Mouse (Mus musculus): ENCODE measurements at regions not wholly inside any gene's neighbourhood (a gene's known extent, or its start where the extent isn't known, plus 50 kb on each side); places are given as distances from the start of the nearest gene placed in this dataset.

DNA sequence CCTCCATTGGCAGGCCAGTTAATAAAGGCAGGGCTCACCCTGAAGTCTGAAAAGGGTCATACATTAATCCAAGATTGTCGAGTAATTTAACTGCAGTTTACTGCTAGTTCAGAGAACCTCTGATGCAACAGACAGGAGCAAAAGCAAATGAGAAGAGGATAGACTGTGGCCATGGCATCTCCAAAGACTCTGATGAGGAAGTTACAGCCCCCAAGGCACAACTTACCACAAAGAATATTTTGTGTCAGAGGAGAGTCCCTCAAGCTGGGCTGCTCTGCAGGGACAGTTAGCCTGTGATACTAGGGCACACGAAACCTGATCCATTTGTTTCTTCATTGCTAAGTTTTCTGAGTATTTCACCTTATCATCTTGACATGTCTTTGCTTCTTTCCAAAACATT is 130.9 kb upstream of the Sesn3 start:
- no peak overlapping the region for H3K9ac ChIP-seq
- H3K27me3 ChIP-seq, result no peaks in the 10 kb centered on the region
- H3K36me3 ChIP-seq, result no peaks in the 10 kb centered on the region
- H3K4me1 ChIP-seq, result no peaks in the 10 kb centered on the region
- no peak for ATAC-seq (ENCODE audit: insufficient number of reproducible peaks, low FRiP score, low TSS enrichment, low read depth)
- H3K4me3 ChIP-seq (replicated peaks), result no peak overlapping the region
- 39% methylated on average over 2 of the region's 2 CpGs for WGBS
- H3K27ac ChIP-seq (replicated peaks), result no peak overlapping the region
- H3K9me3 ChIP-seq (replicated peaks), result no peaks in the 10 kb centered on the region
- no peak overlapping the region for H3K4me2 ChIP-seq (replicated peaks)

DNA sequence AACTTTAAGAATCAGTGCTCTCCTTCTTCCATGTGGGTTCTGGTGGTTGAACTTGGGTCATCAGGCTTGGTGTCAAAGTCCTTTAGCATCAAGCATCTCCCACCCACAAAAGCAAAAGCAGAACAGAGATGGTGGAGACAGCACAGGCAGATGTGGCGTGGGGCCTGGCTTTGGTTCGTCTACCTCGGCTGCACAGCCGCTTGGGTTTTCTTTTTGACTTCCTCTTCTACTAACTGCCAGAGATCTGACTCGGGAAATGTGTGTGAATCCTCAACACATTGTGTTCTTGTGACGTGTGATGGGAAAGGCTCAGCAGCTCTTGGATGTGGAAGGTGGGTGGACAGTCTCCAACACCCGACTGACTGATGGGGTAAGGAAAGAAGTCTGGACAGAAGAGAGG is 127.8 kb upstream of the Sesn3 start:
- Histone ChIP-seq H3K9ac (no peak overlapping the region), H3K4me2 (replicated peaks) (no peak overlapping the region), H3K4me3 (replicated peaks) (no peak overlapping the region), H3K4me1 (peaks cover 12% of the 10 kb centered on the region), H3K27me3 (no peaks in the 10 kb centered on the region), H3K9me3 (replicated peaks) (no peaks in the 10 kb centered on the region), H3K36me3 (no peaks in the 10 kb centered on the region), H3K27ac (replicated peaks) (no peak overlapping the region)
- WGBS, result 87% methylated on average over 7 of the region's 7 CpGs
- ATAC-seq (ENCODE audit: insufficient number of reproducible peaks, low FRiP score, low TSS enrichment, low read depth), result no peak

DNA sequence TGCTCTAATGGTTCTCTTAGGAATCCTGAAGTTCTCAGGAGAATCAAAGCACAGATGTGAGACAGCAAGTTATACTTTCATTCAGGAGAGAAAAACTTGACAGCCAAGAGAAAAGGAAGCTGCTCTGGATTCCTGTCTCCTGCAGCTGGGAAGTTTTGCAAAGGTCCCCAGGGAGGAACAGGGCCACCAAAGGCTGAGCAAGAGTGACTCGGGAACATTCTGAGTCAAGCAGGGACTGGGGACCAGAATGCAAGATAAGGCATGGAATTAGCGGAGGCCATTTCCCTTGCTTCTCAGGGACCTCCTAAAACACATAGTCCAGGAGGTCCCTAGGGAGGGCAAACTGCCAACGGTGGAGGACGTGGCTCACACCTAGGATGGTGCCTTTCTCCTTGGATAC is 127.1 kb upstream of the Sesn3 start:
- Histone ChIP-seq H3K9me3 (replicated peaks) (no peaks in the 10 kb centered on the region), H3K27ac (replicated peaks) (no peak overlapping the region), H3K4me3 (replicated peaks) (no peak overlapping the region), H3K9ac (no peak overlapping the region), H3K36me3 (no peaks in the 10 kb centered on the region), H3K4me2 (replicated peaks) (no peak overlapping the region), H3K27me3 (no peaks in the 10 kb centered on the region), H3K4me1 (peaks cover 12% of the 10 kb centered on the region)
- 70% methylated on average over 4 of the region's 4 CpGs for WGBS
- ATAC-seq (ENCODE audit: insufficient number of reproducible peaks, low FRiP score, low TSS enrichment, low read depth), result no peak

DNA sequence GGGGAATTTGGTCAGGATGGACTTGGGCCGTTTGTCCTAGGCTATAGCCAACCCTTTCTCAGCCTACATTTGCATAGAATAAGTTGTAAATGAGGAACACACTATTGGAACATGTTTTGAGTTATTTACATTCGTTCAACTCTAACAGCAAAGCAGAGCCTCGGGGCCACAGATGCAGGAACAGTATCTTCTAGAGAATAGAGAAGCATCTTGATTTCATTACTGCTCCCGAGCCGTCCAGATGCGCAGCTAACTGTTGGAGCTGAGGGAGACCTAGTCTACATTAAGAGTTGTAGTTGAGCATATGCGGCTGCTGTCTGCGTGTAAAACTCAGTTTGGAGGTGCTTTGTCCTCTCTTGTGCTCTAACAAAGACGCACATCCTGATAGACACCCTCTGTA is 124.6 kb upstream of the Sesn3 start:
- Histone ChIP-seq H3K4me3 (replicated peaks) (no peak overlapping the region), H3K9ac (no peak overlapping the region), H3K4me2 (replicated peaks) (no peak overlapping the region), H3K9me3 (replicated peaks) (no peaks in the 10 kb centered on the region), H3K27ac (replicated peaks) (peak overlapping the region; percentile 45), H3K4me1 (peaks cover 12% of the 10 kb centered on the region), H3K27me3 (no peaks in the 10 kb centered on the region), H3K36me3 (no peaks in the 10 kb centered on the region)
- WGBS, result 33% methylated on average over 9 of the region's 9 CpGs
- peak; percentile 79 for ATAC-seq (ENCODE audit: insufficient number of reproducible peaks, low FRiP score, low TSS enrichment, low read depth)

DNA sequence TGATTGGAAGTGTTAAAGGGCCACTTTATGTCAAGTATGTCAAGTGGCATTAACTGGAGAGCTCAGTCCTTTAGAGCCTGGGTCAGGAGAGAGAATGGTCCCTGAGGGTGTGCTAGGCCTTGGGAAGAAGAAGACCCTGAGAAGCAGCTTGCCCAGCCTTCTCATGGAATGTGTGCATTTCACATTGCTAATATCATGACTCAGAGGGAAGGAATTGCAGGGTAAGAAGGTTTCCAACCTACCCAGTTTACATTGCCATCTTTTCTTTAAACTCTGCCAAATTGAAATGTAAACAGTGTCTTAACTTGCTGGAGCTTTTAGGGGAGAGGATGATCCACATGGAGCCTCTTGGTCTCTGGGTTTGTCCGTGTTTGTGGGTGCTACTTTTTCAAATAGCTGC is 117.9 kb upstream of the Sesn3 start:
- H3K36me3 ChIP-seq, result no peaks in the 10 kb centered on the region
- H3K27ac ChIP-seq (replicated peaks), result peak overlapping the region; percentile 76
- H3K4me3 ChIP-seq (replicated peaks), result no peak overlapping the region
- no peak overlapping the region for H3K9ac ChIP-seq
- H3K4me1 ChIP-seq, result peaks cover 21% of the 10 kb centered on the region
- ATAC-seq (ENCODE audit: insufficient number of reproducible peaks, low FRiP score, low TSS enrichment, low read depth), result no peak
- H3K4me2 ChIP-seq (replicated peaks), result no peak overlapping the region
- WGBS, result 58% methylated on average over 1 of the region's 1 CpGs
- H3K9me3 ChIP-seq (replicated peaks), result no peaks in the 10 kb centered on the region
- H3K27me3 ChIP-seq, result no peaks in the 10 kb centered on the region

DNA sequence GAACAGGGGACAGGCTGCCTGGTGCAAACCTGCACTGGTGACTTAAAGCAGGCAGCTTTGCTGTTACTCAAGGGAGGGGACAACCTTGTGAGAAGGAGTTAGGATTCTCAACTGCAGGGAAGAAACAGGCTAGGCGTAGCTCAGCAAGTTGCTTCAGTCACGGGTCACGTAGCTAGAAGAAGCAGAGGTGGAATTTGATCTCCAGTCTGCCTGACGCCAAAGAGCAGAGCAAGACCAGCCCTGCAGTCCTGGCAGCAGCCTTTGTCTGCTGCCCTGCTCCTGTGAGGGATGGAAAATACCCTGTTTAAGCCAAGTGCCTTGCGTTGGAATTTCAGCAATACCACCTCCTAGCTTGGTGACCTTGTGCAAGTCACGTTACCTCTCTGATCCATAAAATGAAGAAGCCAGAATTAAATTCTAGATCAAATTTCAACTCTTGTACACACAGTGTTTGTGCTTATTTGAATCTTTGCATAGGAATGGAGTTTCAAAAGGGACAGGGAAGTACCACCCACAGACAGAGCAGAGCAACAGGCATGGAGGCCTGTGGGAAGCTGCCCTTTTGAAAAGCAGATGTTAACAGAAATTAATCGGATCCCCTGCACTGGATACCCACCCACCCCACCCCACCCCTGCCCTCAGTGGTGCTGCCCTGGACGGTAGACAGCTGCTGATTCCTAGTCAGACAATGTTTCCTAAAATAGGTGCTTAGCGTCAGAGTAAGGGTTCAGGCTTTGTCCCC is 116.6 kb upstream of the Sesn3 start:
- Histone ChIP-seq H3K4me1 (peaks cover 21% of the 10 kb centered on the region), H3K4me2 (replicated peaks) (no peak overlapping the region), H3K9ac (no peak overlapping the region), H3K36me3 (no peaks in the 10 kb centered on the region), H3K27me3 (no peaks in the 10 kb centered on the region), H3K4me3 (replicated peaks) (no peak overlapping the region), H3K9me3 (replicated peaks) (no peaks in the 10 kb centered on the region), H3K27ac (replicated peaks) (peak overlapping the region; percentile 76)
- ATAC-seq (ENCODE audit: insufficient number of reproducible peaks, low FRiP score, low TSS enrichment, low read depth), result peak; percentile 76
- WGBS, result 25% methylated on average over 9 of the region's 9 CpGs

DNA sequence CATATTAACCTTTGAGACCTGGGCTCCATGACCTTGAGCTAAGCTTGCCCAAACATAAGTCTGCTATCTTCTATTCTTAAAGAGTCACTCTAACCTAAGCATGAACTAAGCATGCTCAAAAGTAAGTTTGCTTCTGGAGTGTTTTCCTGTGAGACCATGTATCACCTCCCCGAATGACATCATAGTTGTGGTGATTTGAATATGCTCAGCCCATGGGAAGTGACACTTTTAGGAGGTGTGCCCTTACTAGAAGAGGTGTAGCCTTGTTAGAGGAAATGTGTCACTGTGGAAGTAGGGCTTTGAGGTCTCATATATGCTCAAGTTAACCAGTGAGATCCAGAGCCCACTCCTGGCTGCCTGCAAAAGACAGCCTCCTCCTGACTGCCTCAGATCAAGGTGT is 114.7 kb upstream of the Sesn3 start:
- H3K9me3 ChIP-seq (replicated peaks), result no peaks in the 10 kb centered on the region
- ATAC-seq (ENCODE audit: insufficient number of reproducible peaks, low FRiP score, low TSS enrichment, low read depth), result no peak
- 96% methylated on average over 1 of the region's 1 CpGs for WGBS
- H3K27ac ChIP-seq (replicated peaks), result no peak overlapping the region
- peaks cover 21% of the 10 kb centered on the region for H3K4me1 ChIP-seq
- H3K36me3 ChIP-seq, result no peaks in the 10 kb centered on the region
- no peaks in the 10 kb centered on the region for H3K27me3 ChIP-seq
- no peak overlapping the region for H3K4me3 ChIP-seq (replicated peaks)
- no peak overlapping the region for H3K9ac ChIP-seq
- H3K4me2 ChIP-seq (replicated peaks), result no peak overlapping the region

DNA sequence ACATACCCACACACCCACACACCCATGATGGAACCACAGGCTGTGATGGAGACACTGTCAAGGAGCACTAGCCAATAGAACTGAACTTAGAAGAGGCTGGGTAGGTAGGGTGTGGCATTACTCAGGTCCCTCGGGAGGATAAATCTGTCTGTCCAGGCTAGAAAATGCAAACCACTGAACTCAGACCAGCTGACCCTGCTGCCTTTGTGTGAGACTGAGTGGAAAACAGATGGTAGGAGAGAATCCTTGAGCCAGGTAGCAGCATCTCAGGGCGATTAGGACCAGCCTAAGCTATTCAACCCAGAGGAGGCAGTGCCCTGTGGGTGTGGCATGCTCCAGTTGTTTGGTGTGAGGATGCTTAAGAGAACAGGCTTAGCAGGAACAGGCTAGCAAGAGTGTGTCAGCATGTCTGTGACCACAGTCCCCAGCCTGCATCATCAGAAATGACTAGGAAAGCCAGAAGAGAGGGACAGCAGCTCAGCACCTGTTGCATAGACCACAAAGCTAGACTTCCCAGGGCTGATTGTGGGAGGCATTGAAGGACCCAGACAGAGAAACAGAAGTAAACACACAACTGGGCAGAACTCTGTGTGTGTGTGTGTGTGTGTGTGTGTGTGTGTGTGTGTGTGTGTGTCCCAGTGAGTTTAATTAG is 103.2 kb upstream of the Sesn3 start:
- WGBS, result 55% methylated on average over 2 of the region's 2 CpGs
- peaks cover 41% of the 10 kb centered on the region for H3K4me1 ChIP-seq
- H3K36me3 ChIP-seq, result no peaks in the 10 kb centered on the region
- no peaks in the 10 kb centered on the region for H3K27me3 ChIP-seq
- no peak overlapping the region for H3K9ac ChIP-seq
- no peak for ATAC-seq (ENCODE audit: insufficient number of reproducible peaks, low FRiP score, low TSS enrichment, low read depth)
- no peak overlapping the region for H3K4me2 ChIP-seq (replicated peaks)
- H3K4me3 ChIP-seq (replicated peaks), result no peak overlapping the region
- H3K27ac ChIP-seq (replicated peaks), result no peak overlapping the region
- H3K9me3 ChIP-seq (replicated peaks), result no peaks in the 10 kb centered on the region

DNA sequence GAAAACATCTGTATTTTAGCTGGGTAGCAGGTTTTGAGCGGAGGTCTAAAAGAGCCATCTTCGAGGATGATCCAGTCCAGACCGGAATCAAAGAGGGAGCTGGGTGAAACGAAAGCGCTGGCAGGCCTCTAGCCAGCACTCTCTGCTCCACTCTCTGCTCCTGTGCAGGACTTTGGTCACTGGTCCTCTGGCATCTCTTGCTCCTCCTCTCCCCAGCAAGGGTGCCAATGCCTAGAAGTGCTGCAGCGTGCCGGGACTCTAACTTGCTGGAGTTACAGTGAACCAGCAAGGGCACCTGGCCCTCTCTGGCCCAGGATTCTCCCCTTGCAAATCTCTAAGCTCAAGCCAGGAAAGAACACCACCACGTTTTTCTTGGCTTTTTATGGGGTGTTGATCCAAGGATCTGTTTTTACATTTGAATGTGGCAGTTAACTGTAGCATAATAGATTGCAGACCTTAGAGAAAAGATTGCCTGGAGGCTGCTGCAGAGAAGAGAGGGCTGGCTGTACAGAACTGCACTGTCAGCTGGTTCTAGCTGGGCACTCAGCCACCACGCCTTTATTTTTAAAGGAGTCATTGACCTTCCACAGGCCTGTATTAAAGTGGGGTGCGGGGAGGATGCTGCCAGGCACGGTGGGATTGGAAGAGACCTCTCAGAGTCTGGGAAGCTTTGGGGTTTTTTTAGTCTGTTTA is 101.1 kb upstream of the Sesn3 start:
- H3K9me3 ChIP-seq (replicated peaks), result no peaks in the 10 kb centered on the region
- H3K9ac ChIP-seq, result no peak overlapping the region
- no peaks in the 10 kb centered on the region for H3K27me3 ChIP-seq
- 14% methylated on average over 11 of the region's 11 CpGs for WGBS
- peak overlapping the region; percentile 94 for H3K27ac ChIP-seq (replicated peaks)
- no peaks in the 10 kb centered on the region for H3K36me3 ChIP-seq
- ATAC-seq (ENCODE audit: insufficient number of reproducible peaks, low FRiP score, low TSS enrichment, low read depth), result peak; percentile 90
- H3K4me3 ChIP-seq (replicated peaks), result 0 out of 2 replicates have a peak overlapping the region, but pooled peaks have one; percentile 3
- H3K4me2 ChIP-seq (replicated peaks), result peak overlapping the region; percentile 33
- peaks cover 41% of the 10 kb centered on the region for H3K4me1 ChIP-seq

DNA sequence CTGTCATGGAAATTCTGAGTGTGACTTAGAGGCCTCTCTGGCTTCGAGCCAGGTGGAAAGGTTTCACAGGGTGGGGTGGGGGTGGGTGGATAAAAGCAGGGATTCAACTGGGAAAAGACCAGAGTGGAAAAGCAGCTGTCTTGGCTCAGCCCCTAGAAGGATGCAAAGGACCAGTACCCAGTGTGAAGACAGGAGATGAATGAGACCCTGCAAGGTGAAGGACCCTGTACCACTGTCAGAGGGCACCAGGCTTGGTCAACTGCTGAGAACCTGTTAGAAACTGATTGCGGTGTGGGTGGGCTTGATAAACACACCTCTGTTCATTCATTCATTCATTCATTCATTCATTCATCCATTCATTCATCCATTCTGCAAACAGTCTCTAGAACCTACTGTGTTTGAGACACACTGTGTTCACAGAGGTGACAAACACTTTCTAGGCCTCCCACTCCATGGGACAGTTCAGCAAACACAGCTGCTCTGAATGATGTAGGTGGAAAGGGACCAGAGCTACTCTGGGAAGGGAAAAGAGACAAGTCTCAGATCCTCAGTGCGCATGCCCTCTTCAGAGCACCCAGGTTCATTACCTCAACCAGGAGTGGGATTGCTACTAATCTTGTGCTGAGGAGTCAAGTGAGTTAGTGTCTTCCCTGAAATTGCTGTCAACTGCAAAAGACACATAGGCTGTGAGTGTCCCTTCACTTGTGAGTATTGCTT is 100.4 kb upstream of the Sesn3 start:
- peak; percentile 55 for ATAC-seq (ENCODE audit: insufficient number of reproducible peaks, low FRiP score, low TSS enrichment, low read depth)
- Histone ChIP-seq H3K9ac (no peak overlapping the region), H3K4me3 (replicated peaks) (no peak overlapping the region), H3K36me3 (no peaks in the 10 kb centered on the region), H3K4me1 (peaks cover 41% of the 10 kb centered on the region), H3K27me3 (no peaks in the 10 kb centered on the region), H3K9me3 (replicated peaks) (no peaks in the 10 kb centered on the region), H3K27ac (replicated peaks) (peak overlapping the region; percentile 94), H3K4me2 (replicated peaks) (peak overlapping the region; percentile 9; the same call in 1 of the 2 replicates)
- 58% methylated on average over 3 of the region's 3 CpGs for WGBS
